Mouse (Mus musculus) testis, postnatal 10 days (tissue): ENCODE measurements around the gene Siah1b.

ENCODE experiments used
- DNase-seq: peaks from one replicate; pipeline ENCODE4 v3.0.0; 2021; ENCODE audit warnings: low spot score

Gene Siah1b

GRCm38 (mm10) chrX:164027607-164028289 lies 48.5 kb downstream of the Siah1b start, which contains the start of gene Car5b:
Gene Car5b, minus strand, starts transcription at chrX:164027997.
- peak; percentile 94 for DNase-seq
